Mouse (Mus musculus) liver, postnatal 0 days (tissue): Measurements from ENCODE around the gene Tet1.

Experiments
- CTCF ChIP-seq: sonication (generic); IDR thresholded peaks from 2 replicates; pipeline ENCODE4 v1.5.1; 2016; ENCODE audit warnings: antibody characterized with exemption, low read depth
- EP300 ChIP-seq: IDR thresholded peaks from 2 replicates; pipeline ENCODE4 v1.6.1; 2016; ENCODE audit warnings: antibody characterized with exemption, low read depth, mild to moderate bottlenecking

DNA sequence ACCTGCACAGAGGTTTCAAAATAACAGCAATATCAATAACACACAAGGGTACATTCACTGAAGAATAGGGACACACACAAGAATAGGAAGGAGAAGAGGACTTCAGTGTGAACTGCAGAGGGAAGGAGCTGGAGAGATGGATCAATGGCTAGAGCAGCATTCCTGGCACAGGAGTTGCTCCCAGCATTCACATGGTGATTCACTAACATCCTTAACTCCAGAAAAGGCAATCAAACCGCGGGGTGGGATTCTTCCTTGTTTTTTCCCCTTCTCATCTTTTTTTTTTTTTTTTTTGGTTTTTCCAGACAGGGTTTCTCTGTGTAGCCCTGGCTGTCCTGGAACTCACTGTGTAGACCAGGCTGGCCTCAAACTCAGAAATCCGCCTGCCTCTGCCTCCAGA, 14.3 kb downstream of the Tet1 start:
- TF ChIP-seq CTCF (no peak), EP300 (no peak)
